In the genomic region with DNA sequence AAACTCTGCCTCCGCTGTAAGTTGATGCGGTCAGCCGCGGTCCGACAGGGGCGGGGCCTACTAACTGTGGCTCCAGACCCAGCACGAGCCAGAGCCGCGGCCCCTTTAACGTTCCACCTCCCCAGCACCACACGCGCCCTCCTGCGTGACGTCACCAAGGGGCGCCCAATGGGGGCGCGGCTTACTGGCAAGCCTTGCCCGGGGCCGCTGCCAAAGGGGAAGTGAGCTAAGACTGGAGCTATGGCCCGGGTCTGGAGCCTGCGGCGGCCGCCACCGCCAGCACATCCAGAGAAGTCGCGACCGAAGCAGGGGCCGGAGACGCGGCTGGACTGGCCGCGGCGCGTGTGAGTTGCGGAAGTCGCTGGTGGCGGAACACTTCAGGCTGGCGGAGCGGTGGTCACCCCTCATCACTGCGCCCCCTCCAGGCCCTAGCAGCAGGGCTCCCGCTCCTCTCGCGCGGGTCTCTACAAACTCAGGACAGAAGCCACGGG, we compare ENCODE assay signal across 8 mouse cellular contexts. TPM values are rescaled to one million over a fixed set of nuclear protein-coding genes. Genes with fewer than 3 reads are reported as not detected.
DNase-seq lines count a peak whose midpoint lies in the region; ATAC-seq and TF ChIP-seq lines count a peak whose summit lies in the region.

TSS of gene Efcab14 (plus strand) at position 194 of the 491 bp plus-strand sequence.

- H3K27me3 ChIP-seq in C2C12 (ENCODE audit: control insufficient read depth, insufficient read depth, insufficient read length): peaks cover 17% of the 10 kb centered on the region
- H3K27me3 ChIP-seq in erythroblast, embryonic 14.5 days (ENCODE audit: control insufficient read depth): peaks cover 7% of the 10 kb centered on the region
- no peaks in the 10 kb centered on the region for H3K27me3 ChIP-seq in heart, embryonic 11.5 days (ENCODE audit: control insufficient read depth, insufficient read depth, low read length)
- no peaks in the 10 kb centered on the region for H3K27me3 ChIP-seq in kidney, embryonic 16.5 days (ENCODE audit: insufficient read depth, low read length)
- no peaks in the 10 kb centered on the region for H3K27me3 ChIP-seq in liver, adult 2 months (ENCODE audit: control insufficient read depth, insufficient read depth, low read length)
- peaks cover 12% of the 10 kb centered on the region for H3K27me3 ChIP-seq in myocyte (ENCODE audit: control insufficient read depth, insufficient read depth, insufficient read length)
- H3K27me3 ChIP-seq in splenic B cell, adult 2 months (ENCODE audit: control insufficient read depth, insufficient read depth, low read length, poor library complexity, severe bottlenecking): no peaks in the 10 kb centered on the region

- peak; percentile 73 for TF ChIP-seq POLR2A in brain, embryonic 14.5 days (IDR thresholded peaks at IDR 0.05; ENCODE audit: borderline replicate concordance, extremely low read depth, insufficient read depth, insufficient read length, poor library complexity, severe bottlenecking)
- 0 out of 2 replicates have a peak, but pooled peaks have one; percentile 48 for TF ChIP-seq POLR2A in liver, adult 2 months (IDR thresholded peaks at IDR 0.05; ENCODE audit: extremely low read depth, insufficient read depth, low read length)
- peak; percentile 76 for TF ChIP-seq POLR2A in myocyte (IDR thresholded peaks at IDR 0.05; ENCODE audit: insufficient read length, low read depth)

- H3K9me3 ChIP-seq in erythroblast, embryonic 14.5 days (ENCODE audit: control insufficient read depth, low read length): no peaks in the 10 kb centered on the region
- no peaks in the 10 kb centered on the region for H3K9me3 ChIP-seq in heart, embryonic 11.5 days (replicated peaks; ENCODE audit: control insufficient read depth, low read length)
- H3K9me3 ChIP-seq in kidney, embryonic 16.5 days (ENCODE audit: low read length): no peaks in the 10 kb centered on the region

- peak within 1 kb of the TSS; percentile 89 for H3K9ac ChIP-seq in heart, embryonic 11.5 days (ENCODE audit: low read depth, low read length)
- H3K9ac ChIP-seq in kidney, embryonic 16.5 days (replicated peaks; ENCODE audit: low read length): peak within 1 kb of the TSS; percentile 90
- peak within 1 kb of the TSS; percentile 86 for H3K9ac ChIP-seq in liver, adult 2 months (ENCODE audit: low read depth, low read length)

- H3ac ChIP-seq in C2C12 (ENCODE audit: control insufficient read depth, insufficient read length, low read depth) (peak within 1 kb of the TSS; percentile 92), myocyte (ENCODE audit: control insufficient read depth, insufficient read length) (peak within 1 kb of the TSS; percentile 98)

- H3K36me3 ChIP-seq in C2C12 (ENCODE audit: control insufficient read depth, insufficient read depth): peaks cover 19% of the 10 kb centered on the region
- peaks cover 32% of the 10 kb centered on the region for H3K36me3 ChIP-seq in erythroblast, embryonic 14.5 days (ENCODE audit: control insufficient read depth)
- peaks cover 7% of the 10 kb centered on the region for H3K36me3 ChIP-seq in heart, embryonic 11.5 days (ENCODE audit: control insufficient read depth, insufficient read depth, low read length)
- peaks cover 13% of the 10 kb centered on the region for H3K36me3 ChIP-seq in kidney, embryonic 16.5 days (ENCODE audit: insufficient read depth, low read length)
- H3K36me3 ChIP-seq in liver, adult 2 months (ENCODE audit: control insufficient read depth, insufficient read depth, low read length): peaks cover 18% of the 10 kb centered on the region
- H3K36me3 ChIP-seq in myocyte (ENCODE audit: control insufficient read depth, insufficient read depth): peaks cover 11% of the 10 kb centered on the region
- no peaks in the 10 kb centered on the region; the same call in 1 of the 2 replicates for H3K36me3 ChIP-seq in splenic B cell, adult 2 months (ENCODE audit: control insufficient read depth, insufficient read depth, low read length, poor library complexity, severe bottlenecking)

- DNase-seq in brain, embryonic 14.5 days (ENCODE audit: low read depth): peak; percentile 99
- DNase-seq in liver, adult 2 months (ENCODE audit: extremely low read depth, low read depth, low spot score): peak; percentile 83
- peak; percentile 98 for DNase-seq in splenic B cell, adult 2 months (ENCODE audit: low read depth, low spot score)

- H3K4me3 ChIP-seq in C2C12 (ENCODE audit: insufficient read depth, poor library complexity, severe bottlenecking) (peak within 1 kb of the TSS; percentile 75), myocyte (peak within 1 kb of the TSS; percentile 68)
- H3K4me3 ChIP-seq in erythroblast, embryonic 14.5 days (replicated peaks): peak within 1 kb of the TSS; percentile 78
- H3K4me3 ChIP-seq in heart, embryonic 11.5 days (ENCODE audit: low read depth, low read length): peak within 1 kb of the TSS; percentile 84
- peak within 1 kb of the TSS; percentile 86 for H3K4me3 ChIP-seq in kidney, embryonic 16.5 days (ENCODE audit: low read length)
- peak within 1 kb of the TSS; percentile 86 for H3K4me3 ChIP-seq in liver, adult 2 months (ENCODE audit: insufficient read depth, low read depth, low read length)

- H3K4me1 ChIP-seq in erythroblast, embryonic 14.5 days (ENCODE audit: control insufficient read depth): peaks cover 36% of the 10 kb centered on the region
- H3K4me1 ChIP-seq in heart, embryonic 11.5 days (ENCODE audit: control insufficient read depth, insufficient read depth, low read length): peaks cover 7% of the 10 kb centered on the region
- H3K4me1 ChIP-seq in kidney, embryonic 16.5 days (ENCODE audit: insufficient read depth, low read length): peaks cover 20% of the 10 kb centered on the region
- no peaks in the 10 kb centered on the region; the same call in 1 of the 2 replicates for H3K4me1 ChIP-seq in liver, adult 2 months (ENCODE audit: control insufficient read depth, insufficient read depth, low read length)

- H3K79me2 ChIP-seq in C2C12 (ENCODE audit: control insufficient read depth, insufficient read depth) (peaks cover 29% of the 10 kb centered on the region), myocyte (ENCODE audit: control insufficient read depth, insufficient read depth) (peaks cover 12% of the 10 kb centered on the region)
- no peaks in the 10 kb centered on the region for H3K79me2 ChIP-seq in liver, adult 2 months (ENCODE audit: control insufficient read depth, insufficient read depth, low read length)

- WGBS in heart, embryonic 11.5 days (ENCODE audit: insufficient replicate concordance): under 1% methylated on average over 44 of the region's 45 CpGs
- under 1% methylated on average over 45 of the region's 45 CpGs for WGBS in kidney, embryonic 16.5 days
- WGBS in liver, adult 2 months: under 1% methylated on average over 45 of the region's 45 CpGs

- H3K4me2 ChIP-seq in heart, embryonic 11.5 days: peak within 1 kb of the TSS; percentile 87
- H3K4me2 ChIP-seq in kidney, embryonic 16.5 days (replicated peaks; ENCODE audit: low read depth, low read length): peak within 1 kb of the TSS; percentile 84
- peak within 1 kb of the TSS; percentile 76 for H3K4me2 ChIP-seq in myocyte (ENCODE audit: low read depth)

- peaks cover 7% of the 10 kb centered on the region for H3K79me3 ChIP-seq in C2C12 (ENCODE audit: low read depth)

- H3K27ac ChIP-seq in heart, embryonic 11.5 days (ENCODE audit: low read depth, low read length): peak within 1 kb of the TSS; percentile 91
- H3K27ac ChIP-seq in kidney, embryonic 16.5 days (ENCODE audit: low read length): peak within 1 kb of the TSS; percentile 87
- H3K27ac ChIP-seq in liver, adult 2 months (replicated peaks; ENCODE audit: insufficient read depth, low read depth, low read length): peak within 1 kb of the TSS; percentile 55; the same call in 1 of the 2 replicates

- peak; percentile 70 for TF ChIP-seq CTCF in C2C12 (IDR thresholded peaks at IDR 0.05; ENCODE audit: control insufficient read depth, insufficient read depth, insufficient read length)
- TF ChIP-seq CTCF in brain, embryonic 14.5 days (IDR thresholded peaks at IDR 0.05; ENCODE audit: borderline replicate concordance, extremely low read depth, insufficient read depth, insufficient read length): peak; percentile 40; the same call in 1 of the 2 replicates
- peak; percentile 48 for TF ChIP-seq CTCF in liver, adult 2 months (IDR thresholded peaks at IDR 0.05; ENCODE audit: low read depth, low read length)

- ATAC-seq in heart, embryonic 11.5 days (replicated peaks; ENCODE audit: insufficient number of reproducible peaks, low FRiP score, low TSS enrichment): peak; percentile 100
- ATAC-seq in kidney, embryonic 16.5 days (ENCODE audit: low FRiP score, low TSS enrichment): peak; percentile 100

TF ChIP-seq in C2C12, 6 proteins besides CTCF, POLR2A, EP300 and RAD21:
- TF ChIP-seq FOSL1 (IDR thresholded peaks at IDR 0.05; ENCODE audit: insufficient read depth, low read length, poor library complexity, severe bottlenecking) (no peak), MYOG (IDR thresholded peaks at IDR 0.05; ENCODE audit: control insufficient read depth, extremely low read depth, insufficient read length) (no peak), MAX (IDR thresholded peaks at IDR 0.05) (no peak), MYOD1 (IDR thresholded peaks at IDR 0.05; ENCODE audit: control insufficient read depth, insufficient read length, low read depth) (no peak), USF1 (IDR thresholded peaks at IDR 0.05; ENCODE audit: low read depth) (no peak), CEBPB (IDR thresholded peaks at IDR 0.05; ENCODE audit: low read depth) (no peak)

TF ChIP-seq in myocyte, 11 proteins besides CTCF, POLR2A, EP300 and RAD21 (continues in another document):
- no peak for TF ChIP-seq TCF3 (IDR thresholded peaks at IDR 0.05; ENCODE audit: insufficient read length, low read depth)
- peak in 1 of 3 experiments; percentile 10 for TF ChIP-seq MYOG (IDR thresholded peaks at IDR 0.05; ENCODE audit: control insufficient read depth in 1 of 3, insufficient read depth in 1 of 3, insufficient read length in 2 of 3, low read depth in 2 of 3)
- TF ChIP-seq E2F4 (IDR thresholded peaks at IDR 0.05; ENCODE audit: insufficient read depth): no peak
- peak; percentile 70 for TF ChIP-seq POLR2AphosphoS2 (IDR thresholded peaks at IDR 0.05; ENCODE audit: insufficient read length, low read depth)
- TF ChIP-seq MYOD1 (IDR thresholded peaks at IDR 0.05; ENCODE audit: control insufficient read depth in 1 of 3, insufficient read length in 2 of 3, low read depth in 2 of 3): no peak
- TF ChIP-seq USF1 (IDR thresholded peaks at IDR 0.05; ENCODE audit: low read depth): peak; percentile 1
- TF ChIP-seq MAX (IDR thresholded peaks at IDR 0.05; ENCODE audit: low read depth): no peak
- no peak for TF ChIP-seq TCF12 (IDR thresholded peaks at IDR 0.05; ENCODE audit: insufficient read depth, poor library complexity, severe bottlenecking)

RNA-seq across cellular contexts. Expression of gene Efcab14, which starts in this region (rescaled TPM):
- polyA plus RNA-seq in C2C12 (2012; fragmentation: generic; extraction: Trizol): 12.6 TPM
- polyA plus RNA-seq in brain, embryonic 14.5 days (2012; rRNA removed): 17.3 and 18.1 TPM in 2 replicates
- polyA plus RNA-seq in erythroblast, embryonic 14.5 days (2012): 0.58 and 0.59 TPM in 2 replicates
- polyA plus RNA-seq in heart, embryonic 11.5 days (2014; fragmentation: Nextera tagmentation; extraction: Ambion mirVana): 42.8 and 43.2 TPM in 2 replicates
- 32.7 and 41.9 TPM in 2 replicates for polyA plus RNA-seq in kidney, embryonic 16.5 days (2015; fragmentation: Nextera tagmentation; extraction: Ambion mirVana)
- 10.7 TPM in 2 replicates for total RNA-seq in liver, adult 2 months (2014; rRNA removed)
- 8.0 and 9.7 TPM in 2 replicates for polyA plus RNA-seq in liver, adult 2 months (2012; rRNA removed)
- 11.1 TPM for polyA plus RNA-seq in myocyte (2012; fragmentation: generic; extraction: Trizol)

Comparison
In these comparisons a context has a peak if more than half of its experiments do, and no peak if none do; other contexts are left out.
1. Peak in every context shown above with its lines: DNase-seq, ATAC-seq, H3K4me3 ChIP-seq and H3K27ac ChIP-seq.